Mouse (Mus musculus) kidney, adult 2 months (tissue): ENCODE results near the gene Dpy19l1.

ENCODE experiments used
- CTCF ChIP-seq: fragments of 200-500 bp; conservative IDR thresholded peaks from 2 replicates; pipeline ENCODE4 v1.5.1; 2011; ENCODE audit warnings: low read depth, mild to moderate bottlenecking, control low read depth, low read length, moderate library complexity, mixed read lengths; ENCODE audit not compliant: insufficient read depth, insufficient read length
- POLR2A ChIP-seq: fragments of 200-500 bp; IDR thresholded peaks from one replicate; pipeline ENCODE4 v1.6.1; 2011; ENCODE audit warnings: low read depth, low read length, control low read depth

GRCm38 (mm10) chr9:24407992-24408391, 94.9 kb downstream of the Dpy19l1 start:
- TF ChIP-seq CTCF (no peak), POLR2A (no peak)
